Mouse (Mus musculus): ENCODE data around the gene D730048I06Rik. TPM values are rescaled to one million over a fixed set of nuclear protein-coding genes. Genes with fewer than 3 reads are reported as not detected.
"Not testable (repeated sequence)": the region's sequence is repeated elsewhere in the genome, so short reads cannot be mapped to it uniquely, and the experiment has no call there.

The D730048I06Rik gene
- polyA plus RNA-seq (2015; fragmentation: Nextera tagmentation; extraction: Ambion mirVana) = not detected in 2 replicates

DNA sequence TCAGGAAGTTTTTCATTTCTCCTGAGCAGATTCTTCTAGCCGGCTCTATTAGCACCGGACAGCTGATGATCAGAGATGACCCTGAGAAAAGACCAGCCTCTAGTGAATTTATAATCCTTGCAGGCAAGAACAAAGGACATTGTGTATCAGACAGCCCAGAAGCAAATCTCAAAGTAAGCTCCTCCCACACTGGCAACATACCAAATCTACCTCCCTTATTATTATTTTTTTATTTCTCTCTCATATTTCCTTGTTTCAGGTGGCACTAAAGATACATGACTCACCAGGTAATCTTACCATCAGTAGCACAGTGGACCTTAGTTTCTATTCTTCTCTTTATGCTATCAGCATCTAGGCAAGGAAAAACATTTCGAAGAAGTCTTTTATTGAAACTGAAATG is at the start of gene D730048I06Rik, which contains the start of gene Gm27235:
Gene D730048I06Rik, minus strand, starts transcription at position 112 of the 400 bp plus-strand sequence.
Gene Gm27235, minus strand, starts transcription at position 101 of the 400 bp plus-strand sequence.
- H3K36me3 ChIP-seq = no peaks in the 10 kb centered on the region
- peaks cover 22% of the 10 kb centered on the region; the same call in 1 of the 2 replicates for H3K9me3 ChIP-seq
- H3K9ac ChIP-seq = no peak within 1 kb of the TSS
- H3K4me1 ChIP-seq (replicated peaks) = no peaks in the 10 kb centered on the region
- H3K4me3 ChIP-seq = no peak within 1 kb of the TSS
- no peaks in the 10 kb centered on the region for H3K27me3 ChIP-seq
- no peak within 1 kb of the TSS for H3K4me2 ChIP-seq
- 91% methylated on average over 3 of the region's 3 CpGs for WGBS
- H3K27ac ChIP-seq (replicated peaks) = no peak within 1 kb of the TSS
- ATAC-seq (ENCODE audit: low read depth) = no peak

DNA sequence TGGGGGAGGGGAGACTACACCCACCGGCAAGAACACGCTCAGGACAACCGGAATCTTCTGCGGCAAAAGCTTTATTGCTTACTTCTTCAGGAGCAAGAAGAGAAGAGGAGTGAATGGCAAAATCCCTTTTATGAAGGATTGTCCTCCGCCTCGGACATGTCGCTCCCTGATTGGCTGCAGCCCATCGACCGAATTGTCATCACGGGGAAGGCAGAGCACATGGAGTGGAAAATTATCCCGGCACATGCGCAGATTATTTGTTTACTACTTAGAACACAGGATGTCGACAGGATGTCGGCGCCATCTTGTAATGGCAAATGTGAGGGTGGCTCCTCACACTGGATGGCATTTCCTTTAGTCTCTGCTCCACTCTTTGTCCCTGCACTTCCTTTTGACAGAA is 28.0 kb upstream of the D730048I06Rik start:
- not testable (repeated sequence) for H3K27ac ChIP-seq (replicated peaks); ATAC-seq (ENCODE audit: low read depth); H3K4me2 ChIP-seq; H3K9ac ChIP-seq; H3K27me3 ChIP-seq; H3K36me3 ChIP-seq; H3K4me1 ChIP-seq (replicated peaks); H3K4me3 ChIP-seq; H3K9me3 ChIP-seq
- 93% methylated on average over 15 of the region's 15 CpGs for WGBS

DNA sequence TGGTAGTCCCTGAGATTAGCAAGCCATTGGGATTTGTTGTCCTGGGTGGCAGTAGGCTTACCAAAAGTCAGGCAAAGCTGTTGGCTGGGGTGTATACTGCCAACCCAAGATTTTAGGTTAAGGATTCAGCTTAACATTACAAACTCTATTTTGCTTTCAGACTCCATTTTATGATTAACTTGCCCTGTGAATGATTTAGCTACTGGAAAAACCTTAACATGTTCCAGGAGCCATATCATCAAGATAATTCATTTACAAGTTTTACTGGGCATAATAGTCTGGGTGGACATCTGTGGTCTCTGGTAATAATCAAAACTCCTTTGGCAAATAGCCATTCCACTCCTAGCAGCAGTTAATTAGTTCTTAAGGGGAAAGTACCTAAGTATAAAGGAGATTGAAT is 8.2 kb upstream of the D730048I06Rik start:
- Histone ChIP-seq H3K4me1 (replicated peaks) (no peaks in the 10 kb centered on the region), H3K9ac (no peak overlapping the region), H3K27me3 (no peaks in the 10 kb centered on the region), H3K4me2 (no peak overlapping the region), H3K4me3 (no peak overlapping the region), H3K9me3 (peaks cover 28% of the 10 kb centered on the region), H3K27ac (replicated peaks) (no peak overlapping the region), H3K36me3 (no peaks in the 10 kb centered on the region)
- ATAC-seq (ENCODE audit: low read depth) = no peak

DNA sequence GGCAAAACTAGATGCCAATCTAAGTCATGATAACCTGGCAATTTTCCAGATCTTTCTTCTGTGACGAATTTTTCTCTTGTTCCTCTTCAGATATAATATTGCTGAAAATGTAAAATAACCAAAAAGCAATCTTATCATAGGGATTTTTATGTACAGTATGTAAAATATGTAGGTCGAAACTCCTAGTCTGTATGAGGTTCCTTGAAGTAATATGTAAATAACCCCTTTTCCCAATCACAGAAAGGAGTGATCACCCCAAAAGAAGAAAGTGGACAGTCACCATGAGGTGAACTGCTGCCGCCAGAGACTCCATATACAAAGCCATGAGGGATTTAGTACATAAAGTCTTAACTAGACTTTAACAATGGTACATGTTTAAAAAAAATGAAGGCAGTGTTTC is 11.9 kb downstream of the D730048I06Rik start, which contains the start of gene Gm17727:
Gene Gm17727, minus strand, starts transcription at position 101 of the 400 bp plus-strand sequence.
- no peak within 1 kb of the TSS for H3K9ac ChIP-seq
- no peak within 1 kb of the TSS for H3K4me2 ChIP-seq
- 0 out of 2 replicates have a peak, but pooled peaks cover 13% of the 10 kb centered on the region for H3K9me3 ChIP-seq
- H3K4me1 ChIP-seq (replicated peaks) = no peaks in the 10 kb centered on the region
- no peak within 1 kb of the TSS for H3K27ac ChIP-seq (replicated peaks)
- ATAC-seq (ENCODE audit: low read depth) = no peak
- H3K36me3 ChIP-seq = no peaks in the 10 kb centered on the region
- H3K27me3 ChIP-seq = no peaks in the 10 kb centered on the region
- H3K4me3 ChIP-seq = no peak within 1 kb of the TSS
- WGBS = 67% methylated on average over 3 of the region's 3 CpGs

DNA sequence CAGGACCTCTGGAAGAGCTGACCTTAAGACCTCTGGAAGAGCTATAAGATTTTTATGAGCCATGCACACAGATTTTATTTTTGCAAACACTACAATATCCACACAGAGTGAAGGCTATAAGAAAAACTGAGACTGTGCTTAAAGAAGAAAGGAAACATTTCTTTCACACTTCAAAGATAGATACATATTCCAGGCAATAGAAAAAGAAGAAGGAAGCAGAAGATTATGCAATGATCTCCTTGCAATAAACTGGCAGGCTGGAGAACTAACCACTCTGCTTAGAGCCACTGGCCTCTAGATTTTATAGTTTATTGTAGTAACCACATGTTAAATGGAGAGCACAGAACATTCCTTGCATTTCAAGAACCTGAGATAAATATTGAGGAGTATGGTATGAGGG is 33.1 kb downstream of the D730048I06Rik start:
- Histone ChIP-seq H3K4me1 (replicated peaks) (no peaks in the 10 kb centered on the region), H3K27me3 (no peaks in the 10 kb centered on the region), H3K9me3 (0 out of 2 replicates have a peak, but pooled peaks cover 5% of the 10 kb centered on the region), H3K4me2 (no peak overlapping the region), H3K9ac (no peak overlapping the region), H3K36me3 (no peaks in the 10 kb centered on the region), H3K27ac (replicated peaks) (no peak overlapping the region), H3K4me3 (no peak overlapping the region)
- ATAC-seq (ENCODE audit: low read depth) = no peak

DNA sequence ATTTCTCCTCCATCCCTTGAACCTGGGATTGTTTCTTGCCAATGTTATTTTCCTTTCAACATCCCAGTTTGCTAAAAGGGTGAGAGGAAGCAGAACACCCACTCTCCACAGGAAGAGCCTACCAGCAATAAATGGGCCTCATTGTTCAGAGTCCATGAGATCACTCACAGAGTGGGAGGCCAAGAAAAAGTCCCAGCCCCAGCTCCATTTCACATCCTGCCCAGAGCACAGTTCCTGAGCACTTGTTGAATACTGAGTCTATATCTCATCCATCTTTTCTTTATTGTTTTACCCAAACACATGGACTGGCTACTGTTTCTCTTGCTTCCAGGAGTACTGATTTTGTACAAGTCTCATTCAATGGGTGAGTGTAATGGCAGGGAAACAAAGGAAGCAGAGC is 49.2 kb downstream of the D730048I06Rik start, which contains the start of gene Gm17677:
Gene Gm17677, plus strand, starts transcription at position 301 of the 400 bp plus-strand sequence.
- Histone ChIP-seq H3K4me2 (no peak within 1 kb of the TSS), H3K27ac (replicated peaks) (no peak within 1 kb of the TSS), H3K4me3 (no peak within 1 kb of the TSS), H3K9me3 (peaks cover 9% of the 10 kb centered on the region), H3K4me1 (replicated peaks) (no peaks in the 10 kb centered on the region), H3K27me3 (no peaks in the 10 kb centered on the region), H3K36me3 (no peaks in the 10 kb centered on the region), H3K9ac (no peak within 1 kb of the TSS)
- ATAC-seq (ENCODE audit: low read depth) = no peak

Other genes starting within 250 kb of the D730048I06Rik start
- 25.1 and 25.8 TPM in 2 replicates for gene Ddx25, start 231.6 kb downstream of the D730048I06Rik start, polyA plus RNA-seq (2015; fragmentation: Nextera tagmentation; extraction: Ambion mirVana)
- 15.9 and 17.7 TPM in 2 replicates for gene Pus3, start 231.5 kb downstream of the D730048I06Rik start, polyA plus RNA-seq (2015; fragmentation: Nextera tagmentation; extraction: Ambion mirVana)
- gene Pate2, start 219.8 kb downstream of the D730048I06Rik start, polyA plus RNA-seq (2015; fragmentation: Nextera tagmentation; extraction: Ambion mirVana) = 1.1 and 1.6 TPM in 2 replicates
- 18.6 and 21.2 TPM in 2 replicates for gene Hyls1, start 219.7 kb downstream of the D730048I06Rik start, polyA plus RNA-seq (2015; fragmentation: Nextera tagmentation; extraction: Ambion mirVana)
- not detected in 2 replicates for gene Pate4, start 178.2 kb downstream of the D730048I06Rik start, polyA plus RNA-seq (2015; fragmentation: Nextera tagmentation; extraction: Ambion mirVana)
- gene Pate3, start 141.9 kb downstream of the D730048I06Rik start, polyA plus RNA-seq (2015; fragmentation: Nextera tagmentation; extraction: Ambion mirVana) = not detected in 2 replicates
- not detected in 2 replicates for gene Pate1, start 102.7 kb downstream of the D730048I06Rik start, polyA plus RNA-seq (2015; fragmentation: Nextera tagmentation; extraction: Ambion mirVana)
- not detected in 2 replicates for gene Gm17677, start 49.1 kb downstream of the D730048I06Rik start, polyA plus RNA-seq (2015; fragmentation: Nextera tagmentation; extraction: Ambion mirVana)
- not detected in 2 replicates for gene Gm17727, start 12.0 kb downstream of the D730048I06Rik start, polyA plus RNA-seq (2015; fragmentation: Nextera tagmentation; extraction: Ambion mirVana)
- gene Gm27235, start within 50 bp of the D730048I06Rik start, polyA plus RNA-seq (2015; fragmentation: Nextera tagmentation; extraction: Ambion mirVana) = not detected in 2 replicates
- gene 9230110F15Rik, start 54.0 kb upstream of the D730048I06Rik start, polyA plus RNA-seq (2015; fragmentation: Nextera tagmentation; extraction: Ambion mirVana) = not detected in 2 replicates
- gene 9230113P08Rik, start 118.3 kb upstream of the D730048I06Rik start, polyA plus RNA-seq (2015; fragmentation: Nextera tagmentation; extraction: Ambion mirVana) = not detected in 2 replicates

All from neural tube, embryonic 13.5 days (tissue).